Mouse (Mus musculus) heart, postnatal 0 days (tissue): ENCODE measurements around the gene Mxi1. TPM values are rescaled to one million over a fixed set of nuclear protein-coding genes. Genes with fewer than 3 reads are reported as not detected.
A peak's percentile ranks its signal among the peaks of the same experiment; 100 is the strongest.

Source experiments
- ATAC-seq: fragments of 200-750 bp; cut with Nextera tagmentation; 2 replicates; pipeline ENCODE4 v1.8.0; 2017; ENCODE audit warnings: low read depth, moderate number of reproducible peaks, moderate library complexity; ENCODE audit not compliant: insufficient read depth
- DNase-seq: peaks from one replicate; pipeline ENCODE4 v3.0.0-alpha.2; 2016; ENCODE audit warnings: low spot score
- H3K27ac ChIP-seq: fragments of 300-500 bp; sonication (generic); 2 replicates; pipeline ENCODE4 v1.5.1; 2014; ENCODE audit warnings: low read depth, mild to moderate bottlenecking
- H3K27me3 ChIP-seq: fragments of 300-500 bp; sonication (generic); 2 replicates; pipeline ENCODE4 v1.6.1; 2014; ENCODE audit warnings: low read length, mixed read lengths; ENCODE audit not compliant: control insufficient read depth, insufficient read depth
- H3K36me3 ChIP-seq: fragments of 300-500 bp; sonication (generic); replicated peaks from 2 replicates; pipeline ENCODE4 v1.6.1; 2014; ENCODE audit warnings: low read length, mixed read lengths; ENCODE audit not compliant: control insufficient read depth, insufficient read depth
- H3K4me1 ChIP-seq: fragments of 300-500 bp; sonication (generic); 2 replicates; pipeline ENCODE4 v1.6.1; 2014; ENCODE audit warnings: antibody characterized with exemption; ENCODE audit not compliant: control insufficient read depth, insufficient read depth
- H3K4me2 ChIP-seq: fragments of 300-500 bp; sonication (generic); 2 replicates; pipeline ENCODE4 v1.6.1; 2014; ENCODE audit warnings: low read depth, mild to moderate bottlenecking, low read length, moderate library complexity
- H3K4me3 ChIP-seq: fragments of 300-500 bp; sonication (generic); 2 replicates; pipeline ENCODE4 v1.5.1; 2014; ENCODE audit warnings: low read depth, low read length
- H3K9ac ChIP-seq: fragments of 300-500 bp; sonication (generic); replicated peaks from 2 replicates; pipeline ENCODE4 v1.6.1; 2014; ENCODE audit warnings: low read depth, low read length, mixed read lengths
- H3K9me3 ChIP-seq: fragments of 300-500 bp; sonication (generic); replicated peaks from 2 replicates; pipeline ENCODE4 v1.6.1; 2016; ENCODE audit warnings: low read length; ENCODE audit not compliant: control insufficient read depth
- CTCF ChIP-seq: IDR thresholded peaks from 2 replicates; pipeline ENCODE4 v1.5.1; 2016; ENCODE audit warnings: antibody characterized with exemption, control low read depth, low read depth
- EP300 ChIP-seq: IDR thresholded peaks from 2 replicates; pipeline ENCODE4 v1.6.1; 2016; ENCODE audit warnings: antibody characterized with exemption, low read depth
- WGBS: fragments of 180-500 bp; shearing (Covaris S2); extraction: QIAGEN DNeasy Blood & Tissue Kit; methylation state at CpG from one replicate; pipeline ENCODE4 v1.1.7; 2014; 5-methylcytosine and 5-hydroxymethylcytosine counted together
- polyA plus RNA-seq: library from polyadenylated mRNA; unstranded; fragments of >200 nt; fragmentation: Nextera tagmentation; extraction: Ambion mirVana; gene quantifications from 2 replicates; pipeline ENCODE4 v1.2.1, GENCODE M21; 2015
- total RNA-seq: library from RNA; depleted of rRNA; stranded (reverse); fragments of >200 nt; gene quantifications from 2 replicates; pipeline ENCODE4 v1.2.3, GENCODE M21; 2014; ENCODE audit warnings: low replicate concordance

The Mxi1 gene
- total and polyA plus RNA-seq, 2 experiments from 2014 or later = 31.2 to 32.1 TPM

- ATAC-seq = no peak
- WGBS = 43% methylated on average over 11 of the region's 11 CpGs
- no peak overlapping the region for H3K4me3 ChIP-seq
- no peak for DNase-seq
- H3K9ac ChIP-seq = no peak overlapping the region
- no peaks in the 10 kb centered on the region for H3K27me3 ChIP-seq
- no peaks in the 10 kb centered on the region for H3K9me3 ChIP-seq
- no peaks in the 10 kb centered on the region for H3K36me3 ChIP-seq
- H3K4me1 ChIP-seq = peaks cover 17% of the 10 kb centered on the region
- H3K27ac ChIP-seq = no peak overlapping the region
- H3K4me2 ChIP-seq = no peak overlapping the region
- TF ChIP-seq EP300 (no peak), CTCF (no peak)
Observed at GRCm38 (mm10) chr19:53414650-53415049, 104.3 kb downstream of the Mxi1 start.

- no peak overlapping the region for H3K9ac ChIP-seq
- H3K4me1 ChIP-seq = peaks cover 13% of the 10 kb centered on the region
- ATAC-seq (no peak), DNase-seq (no peak)
- no peak overlapping the region for H3K4me2 ChIP-seq
- H3K27ac ChIP-seq = no peak overlapping the region
- H3K36me3 ChIP-seq = no peaks in the 10 kb centered on the region
- no peaks in the 10 kb centered on the region for H3K27me3 ChIP-seq
- no peak overlapping the region for H3K4me3 ChIP-seq
- H3K9me3 ChIP-seq = no peaks in the 10 kb centered on the region
- WGBS = 82% methylated on average over 17 of the region's 17 CpGs
- TF ChIP-seq EP300 = no peak
- TF ChIP-seq CTCF = no peak
Observed at GRCm38 (mm10) chr19:53415198-53415597, 104.9 kb downstream of the Mxi1 start.

GRCm38 (mm10) chr19:53419834-53420233 lies 109.5 kb downstream of the Mxi1 start:
- no peak overlapping the region for H3K4me3 ChIP-seq
- no peaks in the 10 kb centered on the region for H3K9me3 ChIP-seq
- no peak overlapping the region for H3K4me2 ChIP-seq
- H3K36me3 ChIP-seq = no peaks in the 10 kb centered on the region
- DNase-seq = peak; percentile 69
- no peak overlapping the region for H3K9ac ChIP-seq
- H3K4me1 ChIP-seq = peaks cover 4% of the 10 kb centered on the region
- ATAC-seq = peak; percentile 21; the same call in 1 of the 2 replicates
- no peak overlapping the region for H3K27ac ChIP-seq
- no peaks in the 10 kb centered on the region for H3K27me3 ChIP-seq
- WGBS = 37% methylated on average over 5 of the region's 5 CpGs
- TF ChIP-seq EP300 (no peak), CTCF (peak; percentile 72)

GRCm38 (mm10) chr19:53420924-53421582 lies 110.7 kb downstream of the Mxi1 start:
- ATAC-seq (peak; percentile 91), DNase-seq (peak; percentile 91)
- no peaks in the 10 kb centered on the region for H3K36me3 ChIP-seq
- peak overlapping the region; percentile 84 for H3K27ac ChIP-seq
- no peaks in the 10 kb centered on the region for H3K9me3 ChIP-seq
- H3K27me3 ChIP-seq = no peaks in the 10 kb centered on the region
- peak overlapping the region; percentile 47 for H3K4me3 ChIP-seq
- peak overlapping the region; percentile 41; the same call in 1 of the 2 replicates for H3K9ac ChIP-seq
- H3K4me1 ChIP-seq = peaks cover 5% of the 10 kb centered on the region
- H3K4me2 ChIP-seq = peak overlapping the region; percentile 77
- no peak for TF ChIP-seq CTCF
- no peak for TF ChIP-seq EP300
- WGBS = 2% methylated on average over 19 of the region's 19 CpGs

DNA sequence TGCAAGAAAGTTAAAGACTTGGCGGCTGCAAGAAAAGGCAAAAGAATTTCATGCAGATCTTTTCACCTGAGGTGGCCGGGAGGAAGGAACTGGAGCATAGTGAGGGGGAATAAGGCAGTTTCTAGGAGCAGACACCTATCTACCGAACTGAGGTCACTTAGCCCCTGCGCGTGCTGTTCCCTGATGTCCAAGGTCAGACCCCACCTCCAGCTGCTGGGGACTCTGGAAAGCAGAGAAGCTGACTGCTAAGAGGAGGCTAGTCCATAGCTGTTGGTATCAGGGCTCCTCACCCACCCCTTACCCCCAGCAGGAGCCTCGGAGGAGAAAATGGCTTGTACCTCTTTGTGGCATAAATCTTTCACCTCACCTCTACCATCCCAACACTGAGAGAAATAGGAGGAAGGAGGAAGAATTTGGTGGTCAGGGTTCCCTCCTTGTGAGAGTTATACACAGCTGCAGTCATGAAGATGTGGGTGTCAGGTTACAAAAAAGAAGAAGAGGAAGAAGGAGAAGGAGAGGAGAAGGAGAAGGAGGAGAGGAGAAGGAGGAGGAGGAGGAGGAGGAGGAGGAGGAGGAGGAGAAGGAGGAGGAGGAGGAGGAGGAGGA lies 111.4 kb downstream of the Mxi1 start:
- Histone ChIP-seq H3K4me2 (peak overlapping the region; percentile 77), H3K36me3 (no peaks in the 10 kb centered on the region), H3K27me3 (no peaks in the 10 kb centered on the region), H3K4me3 (peak overlapping the region; percentile 47), H3K9me3 (no peaks in the 10 kb centered on the region), H3K27ac (peak overlapping the region; percentile 84; the same call in 1 of the 2 replicates), H3K4me1 (peaks cover 5% of the 10 kb centered on the region), H3K9ac (peak overlapping the region; percentile 41; the same call in 1 of the 2 replicates)
- ATAC-seq = no peak
- DNase-seq = no peak
- TF ChIP-seq CTCF = no peak
- TF ChIP-seq EP300 = no peak
- 5% methylated on average over 6 of the region's 6 CpGs for WGBS
